Comparison of ENCODE assay signal across 19 mouse cellular contexts in genomic region chr13:40288650-40289049, GRCm38 (mm10).
"Had no signal": no experiment of that assay in that cellular context is flagged by ENCODE, and none has a peak within 500 bp of the region (broad histone marks: within the 10 kb centered on the region; RNA-seq: fewer than 3 reads in every experiment).

No protein-coding gene starts in this region.

- H3K9ac ChIP-seq: liver, embryonic 14.5 days; liver, postnatal 0 days; lung, embryonic 14.5 days; midbrain, embryonic 12.5 days; midbrain, embryonic 15.5 days; neural tube, embryonic 12.5 days; neural tube, embryonic 15.5 days; stomach, embryonic 15.5 days had no signal

- H3K27me3 ChIP-seq: midbrain, embryonic 12.5 days; midbrain, embryonic 15.5 days; neural tube, embryonic 12.5 days; neural tube, embryonic 15.5 days; stomach, embryonic 15.5 days had no signal

- H3K27ac ChIP-seq: kidney, postnatal 0 days; layer of hippocampus, adult 2 months; liver, embryonic 14.5 days; midbrain, embryonic 12.5 days; midbrain, embryonic 15.5 days; neural tube, embryonic 12.5 days; neural tube, embryonic 15.5 days; stomach, embryonic 15.5 days had no signal

- H3K4me2 ChIP-seq: lung, embryonic 14.5 days; midbrain, embryonic 12.5 days; midbrain, embryonic 15.5 days; neural tube, embryonic 12.5 days; neural tube, embryonic 15.5 days; stomach, embryonic 15.5 days had no signal

- H3K9me3 ChIP-seq: midbrain, embryonic 12.5 days; midbrain, embryonic 15.5 days; neural tube, embryonic 12.5 days; neural tube, embryonic 15.5 days; stomach, embryonic 15.5 days had no signal

- H3K4me3 ChIP-seq: layer of hippocampus, adult 2 months; midbrain, embryonic 12.5 days; midbrain, embryonic 15.5 days; neural tube, embryonic 12.5 days; neural tube, embryonic 15.5 days; stomach, embryonic 15.5 days had no signal

- H3K36me3 ChIP-seq: midbrain, embryonic 12.5 days; midbrain, embryonic 15.5 days; neural tube, embryonic 12.5 days; neural tube, embryonic 15.5 days; stomach, embryonic 15.5 days had no signal

- H3K4me1 ChIP-seq: midbrain, embryonic 12.5 days; midbrain, embryonic 15.5 days; neural tube, embryonic 15.5 days; stomach, embryonic 15.5 days had no signal

- ATAC-seq: liver, postnatal 0 days; midbrain, embryonic 15.5 days had no signal

- DNase-seq: kidney, adult 18-20 months; kidney, postnatal 25 days; layer of hippocampus, adult 9-11 months; liver, postnatal 0 days; lung, embryonic 14.5 days; lung, postnatal 10 days; lung, postnatal 36 days; retina, postnatal 1 day; right cerebral cortex, postnatal 25 days; spleen, adult 18-20 months; thymus, postnatal 25 days had no signal
